Comparison of ENCODE assay signal across 7 mouse cellular contexts in the genomic region with DNA sequence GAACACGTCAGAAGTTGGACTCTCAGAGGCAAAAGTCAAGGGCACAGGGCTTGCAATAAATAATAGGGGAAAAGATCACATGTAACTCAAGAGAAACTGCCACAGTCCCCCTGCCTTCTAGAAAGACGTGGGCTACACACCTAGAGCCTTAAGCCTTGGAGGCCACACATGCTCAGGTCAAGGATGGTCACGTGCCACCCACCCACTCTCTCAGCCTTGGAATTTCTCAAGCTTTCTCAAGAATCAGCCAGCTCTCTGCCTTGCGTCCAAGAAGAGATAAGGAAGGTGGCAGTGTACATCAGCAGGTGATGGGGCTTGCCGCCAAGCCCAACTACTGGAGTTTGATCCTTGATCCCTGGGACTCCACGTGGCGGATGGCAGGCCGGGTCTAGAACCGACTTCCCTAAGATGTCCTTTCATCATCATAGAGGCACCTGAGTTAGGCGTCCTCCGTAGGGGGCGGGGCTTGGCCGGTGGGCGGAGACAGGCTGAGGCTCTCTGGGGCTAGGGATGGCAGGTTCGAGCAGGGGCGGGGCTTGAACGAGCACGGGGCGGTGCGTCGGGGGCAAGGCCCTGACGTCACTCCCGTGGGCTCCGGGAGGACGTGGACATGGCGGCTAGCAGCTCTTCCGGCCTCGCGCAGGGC. TPM values are rescaled to one million over a fixed set of nuclear protein-coding genes. Genes with fewer than 3 reads are reported as not detected.
DNase-seq lines count a peak whose midpoint lies in the region; ATAC-seq lines count a peak whose summit lies in the region.

A gene (plus strand): TSS at position 576 of the 646 bp plus-strand sequence.

- peaks cover 24% of the 10 kb centered on the region for H3K4me1 ChIP-seq in intestine, embryonic 16.5 days (ENCODE audit: control insufficient read depth, insufficient read depth, low read length)
- peaks cover 12% of the 10 kb centered on the region for H3K4me1 ChIP-seq in midbrain, embryonic 11.5 days (ENCODE audit: control insufficient read depth, insufficient read depth, low read length)

- H3K27me3 ChIP-seq in intestine, embryonic 16.5 days (replicated peaks; ENCODE audit: control insufficient read depth, insufficient read depth, low read length), result peaks cover 15% of the 10 kb centered on the region
- no peaks in the 10 kb centered on the region; the same call in 1 of the 2 replicates for H3K27me3 ChIP-seq in midbrain, embryonic 11.5 days (ENCODE audit: control insufficient read depth, insufficient read depth, low read length)

- no peaks in the 10 kb centered on the region for H3K36me3 ChIP-seq in intestine, embryonic 16.5 days (ENCODE audit: control insufficient read depth, insufficient read depth, low read length)
- H3K36me3 ChIP-seq in midbrain, embryonic 11.5 days (ENCODE audit: control insufficient read depth, insufficient read depth, low read length), result no peaks in the 10 kb centered on the region

- peak within 1 kb of the TSS; percentile 77 for H3K27ac ChIP-seq in intestine, embryonic 16.5 days (ENCODE audit: low read length)
- no peak within 1 kb of the TSS for H3K27ac ChIP-seq in midbrain, embryonic 11.5 days (ENCODE audit: low read depth, low read length)

- intact Hi-C loops in left cerebral cortex, postnatal 36 days (cut with DNase I), result no loop called here

- peak within 1 kb of the TSS; percentile 86 for H3K9ac ChIP-seq in intestine, embryonic 16.5 days (ENCODE audit: low read depth, low read length)
- peak within 1 kb of the TSS; percentile 73 for H3K9ac ChIP-seq in midbrain, embryonic 11.5 days (ENCODE audit: low read length)

- peak within 1 kb of the TSS; percentile 79 for H3K4me2 ChIP-seq in intestine, embryonic 16.5 days (ENCODE audit: low read depth, low read length)
- peak within 1 kb of the TSS; percentile 67 for H3K4me2 ChIP-seq in midbrain, embryonic 11.5 days

- H3K9me3 ChIP-seq in intestine, embryonic 16.5 days (ENCODE audit: control insufficient read depth, low read length), result no peaks in the 10 kb centered on the region
- H3K9me3 ChIP-seq in midbrain, embryonic 11.5 days (ENCODE audit: control insufficient read depth, low read length), result no peaks in the 10 kb centered on the region

- ATAC-seq in intestine, embryonic 16.5 days, result peak; percentile 90
- peak; percentile 77 for ATAC-seq in midbrain, embryonic 11.5 days (ENCODE audit: low FRiP score)

- peak; percentile 91 for DNase-seq in adrenal gland, adult 8-10 months
- DNase-seq in embryo, embryonic 9.5 days (ENCODE audit: extremely low spot score), result peak; percentile 90
- DNase-seq in gastrocnemius, postnatal 4 days (ENCODE audit: low spot score in 2 of 2), result peak; percentile 62 to 80
- DNase-seq in left cerebral cortex, postnatal 36 days (ENCODE audit: low spot score in 2 of 2), result peak; percentile 91 to 93
- peak; percentile 96 for DNase-seq in midbrain, embryonic 11.5 days (ENCODE audit: low spot score, missing footprints)
- peak; percentile 74 for DNase-seq in skeletal muscle tissue, adult 2 months (ENCODE audit: low read depth, low spot score)

- H3K4me3 ChIP-seq in intestine, embryonic 16.5 days (ENCODE audit: low read length), result peak within 1 kb of the TSS; percentile 78
- H3K4me3 ChIP-seq in midbrain, embryonic 11.5 days (ENCODE audit: low read depth, low read length), result peak within 1 kb of the TSS; percentile 74

- WGBS in intestine, embryonic 16.5 days, result 7% methylated on average over 29 of the region's 29 CpGs
- WGBS in midbrain, embryonic 11.5 days, result 10% methylated on average over 29 of the region's 29 CpGs

RNA-seq across cellular contexts. Expression of the gene that starts here (rescaled TPM):
- total RNA-seq in adrenal gland, adult 8-10 months (2022), result 10 to 100 TPM; 27.6 to 35.6 (median 30.0) TPM
- total RNA-seq in gastrocnemius, postnatal 4 days (2021), result 1 to 10 TPM; 4.3 to 5.6 TPM
- 7.1 and 8.0 TPM in 2 replicates for polyA plus RNA-seq in intestine, embryonic 16.5 days (2015; fragmentation: Nextera tagmentation; extraction: Ambion mirVana)
- total RNA-seq in left cerebral cortex, postnatal 36 days (2021), result 10 to 100 TPM; 54.9 to 72.9 TPM
- polyA plus RNA-seq in midbrain, embryonic 11.5 days (2014; fragmentation: Nextera tagmentation; extraction: Ambion mirVana), result 3.0 and 3.8 TPM in 2 replicates

Comparison
In these comparisons a context has a peak if more than half of its experiments do, and no peak if none do; other contexts are left out.
1. RNA of the gene that starts here (total RNA-seq): 54.9 to 72.9 TPM in left cerebral cortex, postnatal 36 days and 27.6 to 35.6 TPM in adrenal gland, adult 8-10 months; 4.3 to 5.6 TPM in gastrocnemius, postnatal 4 days; every median in the first group is over 4 times any median in the second.
2. Peak in every context shown above with its lines, with median percentiles within 50 percentile points of each other: DNase-seq.